Mouse (Mus musculus): Measurements from ENCODE around the gene Syt7.

Gene Syt7

GRCm38 (mm10) chr19:10456752-10457483 lies 68.0 kb downstream of the Syt7 start, which contains the start of gene Lrrc10b:
Gene Lrrc10b (minus strand): TSS chr19:10457473.
- peak; percentile 65 for DNase-seq (ENCODE audit: low read depth, low spot score)

GRCm38 (mm10) chr19:10457484-10457800 lies 68.6 kb downstream of the Syt7 start:
- DNase-seq (ENCODE audit: low read depth, low spot score) = peak; percentile 82

- no peak for DNase-seq (ENCODE audit: low read depth, low spot score)
Measured at GRCm38 (mm10) chr19:10458096-10458495, 69.2 kb downstream of the Syt7 start.

- DNase-seq (ENCODE audit: low read depth, low spot score) = no peak
Measured at GRCm38 (mm10) chr19:10459907-10460306, 71.0 kb downstream of the Syt7 start.

GRCm38 (mm10) chr19:10461584-10461983 lies 72.7 kb downstream of the Syt7 start:
- no peak for DNase-seq (ENCODE audit: low read depth, low spot score)

- no peak for DNase-seq (ENCODE audit: low read depth, low spot score)
Measured at GRCm38 (mm10) chr19:10464427-10464826, 75.5 kb downstream of the Syt7 start.

GRCm38 (mm10) chr19:10469171-10469658 lies 80.3 kb downstream of the Syt7 start:
- no peak for DNase-seq (ENCODE audit: low read depth, low spot score)

- DNase-seq (ENCODE audit: low read depth, low spot score) = no peak
Measured at GRCm38 (mm10) chr19:10472958-10473357, 84.1 kb downstream of the Syt7 start.

- DNase-seq (ENCODE audit: low read depth, low spot score) = no peak
Measured at GRCm38 (mm10) chr19:10473779-10474178, 84.9 kb downstream of the Syt7 start.

- no peak for DNase-seq (ENCODE audit: low read depth, low spot score)
Measured at GRCm38 (mm10) chr19:10479541-10479940, 90.7 kb downstream of the Syt7 start.

GRCm38 (mm10) chr19:10482703-10483102 lies 93.8 kb downstream of the Syt7 start, which contains the start of gene Ppp1r32:
Gene Ppp1r32 (minus strand): TSS chr19:10482928.
- no peak for DNase-seq (ENCODE audit: low read depth, low spot score)

GRCm38 (mm10) chr19:10486264-10486738 lies 97.4 kb downstream of the Syt7 start:
- DNase-seq (ENCODE audit: low read depth, low spot score) = peak; percentile 42

GRCm38 (mm10) chr19:10495670-10496069 lies 106.8 kb downstream of the Syt7 start:
- no peak for DNase-seq (ENCODE audit: low read depth, low spot score)

GRCm38 (mm10) chr19:10496976-10497375 lies 108.1 kb downstream of the Syt7 start:
- no peak for DNase-seq (ENCODE audit: low read depth, low spot score)

GRCm38 (mm10) chr19:10497512-10498160 lies 108.7 kb downstream of the Syt7 start:
- DNase-seq (ENCODE audit: low read depth, low spot score) = no peak

- DNase-seq (ENCODE audit: low read depth, low spot score) = no peak
Measured at GRCm38 (mm10) chr19:10500581-10500980, 111.7 kb downstream of the Syt7 start.

- no peak for DNase-seq (ENCODE audit: low read depth, low spot score)
Measured at GRCm38 (mm10) chr19:10502571-10502970, 113.7 kb downstream of the Syt7 start.
